Comparison of ENCODE assay signal across 8 mouse cellular contexts in the genomic region with DNA sequence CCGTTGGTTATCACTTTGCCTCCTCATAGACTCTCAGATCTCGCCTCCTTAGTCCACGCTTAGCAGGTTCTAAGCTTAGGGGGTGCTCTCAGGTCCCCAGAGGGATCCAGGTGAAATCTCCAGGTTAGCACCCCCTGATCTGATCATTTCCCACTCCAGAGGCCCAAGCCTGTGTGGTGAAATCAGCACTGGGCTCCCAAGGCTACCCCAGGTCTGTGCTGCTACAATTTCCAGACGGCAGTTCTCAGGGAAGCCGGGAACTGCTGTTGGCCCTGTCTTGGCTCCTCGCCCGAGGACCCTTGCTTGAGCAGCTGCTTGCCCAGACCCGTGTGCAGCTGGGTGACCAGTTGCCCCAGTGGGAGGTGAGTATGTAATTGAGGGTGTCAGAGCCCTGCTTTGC. TPM values are rescaled to one million over a fixed set of nuclear protein-coding genes. Genes with fewer than 3 reads are reported as not detected.
DNase-seq lines count a peak whose midpoint lies in the region; ATAC-seq and TF ChIP-seq lines count a peak whose summit lies in the region.
"Had no signal": no experiment of that assay in that cellular context is flagged by ENCODE, and none has a peak within 500 bp of the region (broad histone marks: within the 10 kb centered on the region; RNA-seq: fewer than 3 reads in every experiment).

No protein-coding gene starts in this region.

- H3K9ac ChIP-seq in forebrain, embryonic 14.5 days (ENCODE audit: low read length): peak overlapping the region; percentile 63
- peak overlapping the region; percentile 54 for H3K9ac ChIP-seq in limb, embryonic 14.5 days (ENCODE audit: low read depth, low read length, severe bottlenecking)
- H3K9ac ChIP-seq in stomach, postnatal 0 days (ENCODE audit: low read length): no peak overlapping the region

- 45% methylated on average over 8 of the region's 8 CpGs for WGBS in spleen, adult 2 months
- WGBS in forebrain, embryonic 14.5 days: 26% methylated on average over 8 of the region's 8 CpGs
- 28% methylated on average over 8 of the region's 8 CpGs for WGBS in limb, embryonic 14.5 days
- WGBS in stomach, postnatal 0 days: 31% methylated on average over 8 of the region's 8 CpGs

- no peaks in the 10 kb centered on the region for H3K27me3 ChIP-seq in spleen, adult 2 months (ENCODE audit: control insufficient read depth, insufficient read depth, low read length)
- H3K27me3 ChIP-seq in forebrain, embryonic 14.5 days (replicated peaks; ENCODE audit: control insufficient read depth, insufficient read depth, low read length): no peaks in the 10 kb centered on the region; the same call in 1 of the 2 replicates
- H3K27me3 ChIP-seq in limb, embryonic 14.5 days (ENCODE audit: control insufficient read depth, insufficient read depth, low read length): no peaks in the 10 kb centered on the region
- H3K27me3 ChIP-seq in stomach, postnatal 0 days (ENCODE audit: control insufficient read depth, insufficient read depth, low read length): no peaks in the 10 kb centered on the region

- peaks cover 14% of the 10 kb centered on the region; the same call in 1 of the 2 replicates for H3K4me1 ChIP-seq in spleen, adult 2 months (ENCODE audit: control insufficient read depth, insufficient read depth, insufficient read length)
- H3K4me1 ChIP-seq in forebrain, embryonic 14.5 days (ENCODE audit: control insufficient read depth, insufficient read depth, low read length): peaks cover 14% of the 10 kb centered on the region
- peaks cover 14% of the 10 kb centered on the region for H3K4me1 ChIP-seq in limb, embryonic 14.5 days (ENCODE audit: control insufficient read depth, insufficient read depth, low read length)
- peaks cover 4% of the 10 kb centered on the region; the same call in 1 of the 2 replicates for H3K4me1 ChIP-seq in stomach, postnatal 0 days (replicated peaks; ENCODE audit: control insufficient read depth, insufficient read depth)

- H3K9me3 ChIP-seq in forebrain, embryonic 14.5 days (replicated peaks; ENCODE audit: control insufficient read depth, low read length): no peaks in the 10 kb centered on the region
- no peaks in the 10 kb centered on the region for H3K9me3 ChIP-seq in limb, embryonic 14.5 days (ENCODE audit: control insufficient read depth, low read length)
- no peaks in the 10 kb centered on the region for H3K9me3 ChIP-seq in stomach, postnatal 0 days (ENCODE audit: control insufficient read depth, low read length)

- no peak overlapping the region for H3K27ac ChIP-seq in spleen, adult 2 months (ENCODE audit: insufficient read depth, low read length)
- H3K27ac ChIP-seq in forebrain, embryonic 14.5 days (ENCODE audit: low read depth, low read length): no peak overlapping the region
- no peak overlapping the region for H3K27ac ChIP-seq in limb, embryonic 14.5 days (replicated peaks; ENCODE audit: low read depth, low read length)
- H3K27ac ChIP-seq in stomach, postnatal 0 days (replicated peaks): no peak overlapping the region

- DNase-seq in spleen, adult 2 months (ENCODE audit: low read depth in 1 of 2, low spot score in 2 of 2): no peak
- DNase-seq in spleen, adult 12 weeks (ENCODE audit: low spot score): no peak
- no peak for DNase-seq in forebrain, embryonic 14.5 days (ENCODE audit: low spot score)
- DNase-seq in limb, embryonic 14.5 days (ENCODE audit: low spot score): no peak
- no peak for DNase-seq in stomach, postnatal 0 days (ENCODE audit: low spot score)
- DNase-seq in adrenal gland, adult 2 months: no peak

- no peak for ATAC-seq in forebrain, embryonic 14.5 days
- ATAC-seq in limb, embryonic 14.5 days (ENCODE audit: low FRiP score, low read depth): no peak
- no peak for ATAC-seq in stomach, postnatal 0 days (ENCODE audit: low FRiP score, low TSS enrichment)
- ATAC-seq in CD4-positive, CD25-positive, alpha-beta regulatory T cell, adult 4 months: no peak

- peak overlapping the region; percentile 68; the same call in 1 of the 2 replicates for H3K4me3 ChIP-seq in spleen, adult 2 months (ENCODE audit: extremely low read depth, insufficient read depth, insufficient read length)
- H3K4me3 ChIP-seq in forebrain, embryonic 14.5 days (ENCODE audit: low read depth, low read length): peak overlapping the region; percentile 59
- H3K4me3 ChIP-seq in limb, embryonic 14.5 days (replicated peaks; ENCODE audit: low read length): peak overlapping the region; percentile 63
- H3K4me3 ChIP-seq in stomach, postnatal 0 days (ENCODE audit: low read depth, low read length): peak overlapping the region; percentile 51

- peaks cover 2% of the 10 kb centered on the region; the same call in 1 of the 2 replicates for H3K36me3 ChIP-seq in spleen, adult 2 months (ENCODE audit: control insufficient read depth, insufficient read depth, low read length)
- H3K36me3 ChIP-seq in forebrain, embryonic 14.5 days (ENCODE audit: control insufficient read depth, insufficient read depth, low read length): 0 out of 2 replicates have a peak, but pooled peaks cover 4% of the 10 kb centered on the region
- peaks cover 5% of the 10 kb centered on the region; the same call in 1 of the 2 replicates for H3K36me3 ChIP-seq in limb, embryonic 14.5 days (ENCODE audit: control insufficient read depth, insufficient read depth, low read length)
- no peaks in the 10 kb centered on the region for H3K36me3 ChIP-seq in stomach, postnatal 0 days (ENCODE audit: control insufficient read depth, insufficient read depth, low read length)

- no peak for TF ChIP-seq EP300 in stomach, postnatal 0 days (optimal IDR thresholded peaks at IDR 0.05)

- peak overlapping the region; percentile 82 for H3K4me2 ChIP-seq in forebrain, embryonic 14.5 days (ENCODE audit: low read length)
- peak overlapping the region; percentile 95 for H3K4me2 ChIP-seq in limb, embryonic 14.5 days (replicated peaks; ENCODE audit: low read depth, low read length, severe bottlenecking)
- H3K4me2 ChIP-seq in stomach, postnatal 0 days (replicated peaks; ENCODE audit: low read depth): peak overlapping the region; percentile 90

- TF ChIP-seq POLR2A in spleen, adult 2 months (IDR thresholded peaks at IDR 0.05; ENCODE audit: low read depth, low read length): no peak
- TF ChIP-seq POLR2A in limb, embryonic 14.5 days (IDR thresholded peaks at IDR 0.05; ENCODE audit: borderline replicate concordance, extremely low read depth, insufficient read depth, insufficient read length): no peak

- TF ChIP-seq CTCF in spleen, adult 2 months (IDR thresholded peaks at IDR 0.05; ENCODE audit: extremely low read depth, insufficient read depth, insufficient read length, insufficient replicate concordance): no peak
- no peak for TF ChIP-seq CTCF in stomach, postnatal 0 days (IDR thresholded peaks at IDR 0.05; ENCODE audit: low read depth)

RNA-seq across cellular contexts. Expression of a gene that starts 0.8 kb away (rescaled TPM):
- 16.8 and 23.2 TPM in 2 replicates for polyA plus RNA-seq in spleen, adult 2 months (2012; rRNA removed)
- polyA plus RNA-seq in forebrain, embryonic 14.5 days (2014; fragmentation: Nextera tagmentation; extraction: Ambion mirVana): 9.5 and 10.2 TPM in 2 replicates
- polyA plus RNA-seq in limb, embryonic 14.5 days (2012; rRNA removed): 30.8 and 36.8 TPM in 2 replicates
- polyA plus RNA-seq in limb, embryonic 14.5 days (2014; fragmentation: Nextera tagmentation; extraction: Ambion mirVana): 19.5 and 22.6 TPM in 2 replicates
- 5.7 and 6.0 TPM in 2 replicates for polyA plus RNA-seq in stomach, postnatal 0 days (2015; fragmentation: Nextera tagmentation; extraction: Ambion mirVana)
- 1 to 10 TPM; 1.5 to 3.3 TPM for polyA plus RNA-seq in CD4-positive, CD25-positive, alpha-beta regulatory T cell, adult 4 months (2017; shearing (Covaris generic))
- 1 to 10 TPM in 1 of 2 experiments, under 1 TPM in 1; 0.66 to 1.4 TPM for total RNA-seq in adrenal gland, adult 2 months (2021)
- 3.6 and 6.6 TPM in 2 replicates for polyA plus RNA-seq in adrenal gland, adult 2 months (2012; rRNA removed)

RNA-seq across cellular contexts. Expression of a gene that starts 10.9 kb away (rescaled TPM):
- polyA plus RNA-seq in spleen, adult 2 months (2012; rRNA removed): 414 and 544 TPM in 2 replicates
- polyA plus RNA-seq in forebrain, embryonic 14.5 days (2014; fragmentation: Nextera tagmentation; extraction: Ambion mirVana): 32.5 and 46.1 TPM in 2 replicates
- polyA plus RNA-seq in limb, embryonic 14.5 days (2012; rRNA removed): 387 and 403 TPM in 2 replicates
- 344 and 469 TPM in 2 replicates for polyA plus RNA-seq in limb, embryonic 14.5 days (2014; fragmentation: Nextera tagmentation; extraction: Ambion mirVana)
- polyA plus RNA-seq in stomach, postnatal 0 days (2015; fragmentation: Nextera tagmentation; extraction: Ambion mirVana): 585 and 865 TPM in 2 replicates
- 1,000 to 10,000 TPM in 1 of 2 experiments, 100 to 1,000 TPM in 1; 784 to 1,045 TPM for polyA plus RNA-seq in CD4-positive, CD25-positive, alpha-beta regulatory T cell, adult 4 months (2017; shearing (Covaris generic))
- total RNA-seq in adrenal gland, adult 2 months (2021): 100 to 1,000 TPM in 1 of 2 experiments, 10 to 100 TPM in 1; 51.5 to 101 TPM
- 31.7 and 36.9 TPM in 2 replicates for polyA plus RNA-seq in adrenal gland, adult 2 months (2012; rRNA removed)

RNA-seq across cellular contexts. Expression of a gene that starts 17.0 kb away (rescaled TPM):
- 137 and 141 TPM in 2 replicates for polyA plus RNA-seq in spleen, adult 2 months (2012; rRNA removed)
- polyA plus RNA-seq in forebrain, embryonic 14.5 days (2014; fragmentation: Nextera tagmentation; extraction: Ambion mirVana): 354 and 404 TPM in 2 replicates
- polyA plus RNA-seq in limb, embryonic 14.5 days (2012; rRNA removed): 91.4 and 102 TPM in 2 replicates
- polyA plus RNA-seq in limb, embryonic 14.5 days (2014; fragmentation: Nextera tagmentation; extraction: Ambion mirVana): 89.9 and 99.1 TPM in 2 replicates
- 106 and 112 TPM in 2 replicates for polyA plus RNA-seq in stomach, postnatal 0 days (2015; fragmentation: Nextera tagmentation; extraction: Ambion mirVana)
- polyA plus RNA-seq in CD4-positive, CD25-positive, alpha-beta regulatory T cell, adult 4 months (2017; shearing (Covaris generic)): 1 to 10 TPM; 5.7 to 6.9 TPM
- 10 to 100 TPM; 57.5 to 58.2 TPM for total RNA-seq in adrenal gland, adult 2 months (2021)
- polyA plus RNA-seq in adrenal gland, adult 2 months (2012; rRNA removed): 159 and 168 TPM in 2 replicates

RNA-seq across cellular contexts. Expression of a gene that starts 28.7 kb away (rescaled TPM):
- 1.7 and 2.1 TPM in 2 replicates for polyA plus RNA-seq in spleen, adult 2 months (2012; rRNA removed)
- 28.9 and 31.5 TPM in 2 replicates for polyA plus RNA-seq in forebrain, embryonic 14.5 days (2014; fragmentation: Nextera tagmentation; extraction: Ambion mirVana)
- polyA plus RNA-seq in limb, embryonic 14.5 days (2012; rRNA removed): 29.6 and 43.4 TPM in 2 replicates
- 10.1 and 12.3 TPM in 2 replicates for polyA plus RNA-seq in limb, embryonic 14.5 days (2014; fragmentation: Nextera tagmentation; extraction: Ambion mirVana)
- polyA plus RNA-seq in stomach, postnatal 0 days (2015; fragmentation: Nextera tagmentation; extraction: Ambion mirVana): 4.2 and 4.6 TPM in 2 replicates
- polyA plus RNA-seq in CD4-positive, CD25-positive, alpha-beta regulatory T cell, adult 4 months (2017; shearing (Covaris generic)): not detected
- 1 to 10 TPM; 2.8 to 9.7 TPM for total RNA-seq in adrenal gland, adult 2 months (2021)
- 11.9 and 15.9 TPM in 2 replicates for polyA plus RNA-seq in adrenal gland, adult 2 months (2012; rRNA removed)
- total RNA-seq: liver, adult 2 months had no signal
- polyA plus RNA-seq: liver, adult 2 months had no signal

RNA-seq across cellular contexts. Expression of a gene that starts 58.9 kb away (rescaled TPM):
- 55.6 and 77.7 TPM in 2 replicates for polyA plus RNA-seq in spleen, adult 2 months (2012; rRNA removed)
- polyA plus RNA-seq in forebrain, embryonic 14.5 days (2014; fragmentation: Nextera tagmentation; extraction: Ambion mirVana): 16.6 and 18.7 TPM in 2 replicates
- polyA plus RNA-seq in limb, embryonic 14.5 days (2012; rRNA removed): 126 and 161 TPM in 2 replicates
- polyA plus RNA-seq in limb, embryonic 14.5 days (2014; fragmentation: Nextera tagmentation; extraction: Ambion mirVana): 21.1 and 25.0 TPM in 2 replicates
- polyA plus RNA-seq in stomach, postnatal 0 days (2015; fragmentation: Nextera tagmentation; extraction: Ambion mirVana): 4.9 and 5.3 TPM in 2 replicates
- 10 to 100 TPM in 1 of 2 experiments, 1 to 10 TPM in 1; 9.6 to 15.1 TPM for polyA plus RNA-seq in CD4-positive, CD25-positive, alpha-beta regulatory T cell, adult 4 months (2017; shearing (Covaris generic))
- 100 to 1,000 TPM in 1 of 2 experiments, 10 to 100 TPM in 1; 76.6 to 102 TPM for total RNA-seq in adrenal gland, adult 2 months (2021)
- 164 TPM in 2 replicates for polyA plus RNA-seq in adrenal gland, adult 2 months (2012; rRNA removed)

Comparison
In these comparisons a context has a peak if more than half of its experiments do, and no peak if none do; other contexts are left out.
1. RNA of a gene that starts 17.0 kb away (polyA plus RNA-seq): 354 to 404 TPM in forebrain, embryonic 14.5 days, 159 to 168 TPM in adrenal gland, adult 2 months, 137 to 141 TPM in spleen, adult 2 months, 106 to 112 TPM in stomach, postnatal 0 days and 89.9 to 102 TPM in limb, embryonic 14.5 days; 5.7 to 6.9 TPM in CD4-positive, CD25-positive, alpha-beta regulatory T cell, adult 4 months; every median in the first group is over 10 times any median in the second.
2. Peak in every context shown above with its lines, with median percentiles within 50 percentile points of each other: H3K4me3 ChIP-seq and H3K4me2 ChIP-seq.